Mouse (Mus musculus): ENCODE results near the gene Xpo4.
"Not testable (repeated sequence)": the region's sequence is repeated elsewhere in the genome, so short reads cannot be mapped to it uniquely, and the experiment has no call there.

Gene Xpo4

GRCm38 (mm10) chr14:57679958-57680535 lies 14.8 kb upstream of the Xpo4 start:
- peak; percentile 58 for DNase-seq

GRCm38 (mm10) chr14:57679523-57679922 lies 14.3 kb upstream of the Xpo4 start:
- no peak for DNase-seq

- no peak for DNase-seq
Measured at GRCm38 (mm10) chr14:57675481-57675880, 10.3 kb upstream of the Xpo4 start.

GRCm38 (mm10) chr14:57665628-57665950 lies 359 bp upstream of the Xpo4 start:
- no peak for DNase-seq

GRCm38 (mm10) chr14:57664311-57664821 lies 864 bp downstream of the Xpo4 start:
- no peak for DNase-seq

GRCm38 (mm10) chr14:57663630-57664029 lies 1.6 kb downstream of the Xpo4 start:
- DNase-seq = no peak

GRCm38 (mm10) chr14:57658301-57658700 lies 6.9 kb downstream of the Xpo4 start:
- no peak for DNase-seq

- no peak for DNase-seq
Measured at GRCm38 (mm10) chr14:57657500-57657899, 7.7 kb downstream of the Xpo4 start.

- DNase-seq = not testable (repeated sequence)
Measured at GRCm38 (mm10) chr14:57656519-57656918, 8.7 kb downstream of the Xpo4 start.

GRCm38 (mm10) chr14:57649501-57649900 lies 15.7 kb downstream of the Xpo4 start:
- no peak for DNase-seq

- no peak for DNase-seq
Measured at GRCm38 (mm10) chr14:57646155-57646554, 19.1 kb downstream of the Xpo4 start.

GRCm38 (mm10) chr14:57639153-57639552 lies 26.1 kb downstream of the Xpo4 start:
- no peak for DNase-seq

- no peak for DNase-seq
Measured at GRCm38 (mm10) chr14:57634141-57634540, 31.1 kb downstream of the Xpo4 start.

- no peak for DNase-seq
Measured at GRCm38 (mm10) chr14:57629595-57629994, 35.6 kb downstream of the Xpo4 start.

- no peak for DNase-seq
Measured at GRCm38 (mm10) chr14:57622934-57623333, 42.3 kb downstream of the Xpo4 start.

GRCm38 (mm10) chr14:57621699-57622098 lies 43.5 kb downstream of the Xpo4 start:
- peak; percentile 51 for DNase-seq

GRCm38 (mm10) chr14:57620598-57621236 lies 44.5 kb downstream of the Xpo4 start:
- peak; percentile 47 for DNase-seq

GRCm38 (mm10) chr14:57619487-57619886 lies 45.7 kb downstream of the Xpo4 start:
- no peak for DNase-seq

GRCm38 (mm10) chr14:57617675-57618074 lies 47.6 kb downstream of the Xpo4 start:
- no peak for DNase-seq

GRCm38 (mm10) chr14:57616339-57616965 lies 48.8 kb downstream of the Xpo4 start:
- no peak for DNase-seq

GRCm38 (mm10) chr14:57615828-57616227 lies 49.4 kb downstream of the Xpo4 start:
- no peak for DNase-seq

- no peak for DNase-seq
Measured at GRCm38 (mm10) chr14:57611034-57611433, 54.2 kb downstream of the Xpo4 start.

- DNase-seq = no peak
Measured at GRCm38 (mm10) chr14:57609816-57610329, 55.4 kb downstream of the Xpo4 start.

- peak; percentile 92 for DNase-seq
Measured at GRCm38 (mm10) chr14:57607500-57607899, 57.7 kb downstream of the Xpo4 start.
